Mouse (Mus musculus) small intestine, adult 2 months (tissue): ENCODE measurements around the gene Nf1.

Experiments used
- CTCF ChIP-seq: fragments of 200-500 bp; IDR thresholded peaks from 2 replicates; pipeline ENCODE4 v1.5.1; 2012; ENCODE audit warnings: low read depth, mild to moderate bottlenecking, control low read depth, inconsistent platforms, low read length, moderate library complexity, mixed read lengths; ENCODE audit not compliant: insufficient replicate concordance, insufficient read length; ENCODE audit errors: extremely low read depth
- POLR2A ChIP-seq: fragments of 200-500 bp; IDR thresholded peaks from 2 replicates; pipeline ENCODE4 v1.6.1; 2012; ENCODE audit warnings: low read depth, mild to moderate bottlenecking, control low read depth, inconsistent platforms, low read length, moderate library complexity

DNA sequence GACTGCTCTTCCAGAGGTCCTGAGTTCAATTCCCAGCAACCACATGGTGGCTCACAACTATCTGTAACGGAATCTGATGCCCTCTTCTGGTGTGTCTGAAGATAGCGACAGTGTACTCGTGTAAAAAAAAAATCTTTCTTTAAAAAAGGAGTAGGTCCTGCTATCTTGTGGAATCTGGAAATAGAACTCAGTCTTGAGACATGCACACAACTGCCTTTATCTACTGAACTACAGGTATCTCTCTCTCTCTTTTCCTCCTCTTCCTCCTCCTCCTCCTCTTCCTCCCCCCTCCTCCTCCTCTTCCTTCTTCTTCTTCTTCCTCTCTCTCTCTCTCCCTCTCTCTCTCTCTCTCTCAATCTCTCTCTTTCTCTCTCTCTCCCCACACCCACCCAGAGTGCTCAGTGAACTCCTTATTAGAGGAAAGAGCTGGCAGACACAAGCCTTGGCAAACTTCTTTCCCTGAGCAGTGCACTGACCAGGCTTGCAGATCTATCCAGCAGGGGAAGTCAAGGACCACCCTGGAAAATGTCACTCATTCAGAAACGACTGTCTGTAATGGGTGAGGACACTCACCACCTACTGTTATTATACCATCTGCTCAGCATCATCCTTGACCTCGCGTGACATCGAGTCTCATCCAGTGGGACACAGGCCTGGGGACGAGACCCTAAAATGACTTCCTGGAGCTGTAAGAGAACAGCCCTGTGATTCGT is 39.6 kb upstream of the Nf1 start:
- no peak for TF ChIP-seq CTCF
- TF ChIP-seq POLR2A, result no peak
